Mouse (Mus musculus): Measurements from ENCODE around the gene Pmvk. TPM values are rescaled to one million over a fixed set of nuclear protein-coding genes. Genes with fewer than 3 reads are reported as not detected.

The Pmvk gene
- polyA plus RNA-seq, 1 experiment: 52.1 TPM

DNA sequence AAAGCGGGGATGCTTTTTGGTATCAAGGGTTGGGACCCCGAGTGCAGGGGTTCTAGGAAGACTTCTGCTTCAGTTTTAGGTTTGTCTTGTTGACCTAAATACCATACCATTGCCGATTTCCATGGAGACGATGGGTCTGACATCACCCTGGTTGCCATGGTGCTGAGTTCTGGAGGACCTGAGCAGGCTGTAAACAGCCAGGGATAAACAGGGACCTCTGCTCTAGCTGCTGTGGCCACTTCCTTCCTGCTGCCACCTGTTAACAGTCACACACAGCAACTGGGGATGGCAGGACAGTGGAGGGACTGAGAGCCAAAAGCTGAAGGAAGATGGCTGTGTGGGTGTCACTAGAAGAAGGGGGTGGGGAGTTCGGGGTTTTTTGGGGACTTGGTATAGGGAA is 17.1 kb upstream of the Pmvk start:
- TF ChIP-seq POLR2A (IDR thresholded peaks at IDR 0.05; ENCODE audit: borderline replicate concordance, extremely low read depth, low read depth, low read length): peak; percentile 8; the same call in 1 of the 2 replicates
- TF ChIP-seq CTCF (IDR thresholded peaks at IDR 0.05; ENCODE audit: insufficient read depth, low read length): no peak
- peak overlapping the region; percentile 50 for H3K4me3 ChIP-seq (replicated peaks; ENCODE audit: extremely low read depth, low read depth, low read length)
- H3K4me1 ChIP-seq (ENCODE audit: control insufficient read depth, insufficient read depth, low read length): peaks cover 4% of the 10 kb centered on the region
- DNase-seq: peak; percentile 29
- WGBS: 16% methylated on average over 5 of the region's 5 CpGs

DNA sequence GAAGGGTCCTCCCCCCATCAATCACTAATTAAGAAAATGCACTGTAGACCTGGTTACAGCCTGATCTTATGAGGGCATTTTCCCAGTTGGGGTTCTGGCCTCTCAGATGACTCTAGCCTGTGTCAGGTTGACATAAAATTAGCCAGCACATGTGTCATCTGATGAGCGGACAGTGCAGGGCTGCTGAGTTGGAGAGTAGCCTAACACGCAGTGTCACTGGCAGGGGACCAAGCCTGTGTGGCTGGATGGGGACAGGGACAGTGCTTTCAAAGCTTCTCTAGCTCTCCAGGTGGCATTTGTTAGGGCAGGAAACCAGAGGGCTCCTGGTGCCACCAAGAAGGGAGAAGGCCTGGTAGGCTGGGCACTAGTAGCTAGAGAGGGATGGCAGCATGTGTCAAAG is 13.7 kb upstream of the Pmvk start:
- no peak for DNase-seq
- Histone ChIP-seq H3K4me1 (ENCODE audit: control insufficient read depth, insufficient read depth, low read length) (peaks cover 4% of the 10 kb centered on the region), H3K4me3 (replicated peaks; ENCODE audit: extremely low read depth, low read depth, low read length) (no peak overlapping the region)
- TF ChIP-seq CTCF (IDR thresholded peaks at IDR 0.05; ENCODE audit: insufficient read depth, low read length) (no peak), POLR2A (IDR thresholded peaks at IDR 0.05; ENCODE audit: borderline replicate concordance, extremely low read depth, low read depth, low read length) (no peak)
- 82% methylated on average over 2 of the region's 2 CpGs for WGBS

DNA sequence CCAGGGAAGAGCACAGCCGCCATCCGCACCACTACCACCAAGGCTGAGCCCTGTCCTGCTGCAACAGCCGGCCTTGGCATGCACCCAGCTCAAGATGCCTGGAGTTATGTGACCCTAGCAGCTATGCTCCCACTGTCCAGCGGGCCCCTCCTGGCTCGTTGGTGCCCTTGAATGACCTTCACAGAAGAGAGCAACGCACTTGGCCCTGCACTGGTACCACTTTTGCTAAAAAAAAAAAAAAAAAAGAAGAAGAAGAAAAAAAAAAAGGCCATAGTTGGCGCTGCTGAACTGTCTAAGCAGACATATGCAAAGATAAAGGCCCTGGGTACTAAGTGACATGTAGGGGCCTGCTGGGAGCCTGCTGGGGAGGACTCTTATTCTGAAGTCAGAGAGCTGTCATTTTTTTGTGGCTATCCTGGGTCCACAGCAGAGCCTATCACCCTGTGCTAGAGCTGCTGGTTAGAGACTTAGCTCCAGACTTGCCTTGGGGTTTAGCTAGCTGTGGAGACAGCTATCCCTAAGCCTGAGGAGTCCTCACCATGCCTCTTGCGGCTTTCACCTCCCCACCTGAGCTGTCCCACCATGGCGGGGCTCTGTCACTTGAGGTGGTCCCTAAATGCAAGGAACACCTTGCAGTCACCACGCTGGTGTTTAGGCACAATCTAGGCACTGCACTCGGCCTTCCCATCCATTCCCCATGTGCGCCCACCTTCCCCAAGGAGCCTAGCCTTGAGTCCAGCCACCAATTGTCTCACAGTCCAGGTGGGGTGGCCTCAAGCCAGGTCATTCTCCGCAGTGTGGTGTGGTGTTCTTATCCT is 5.4 kb upstream of the Pmvk start:
- Histone ChIP-seq H3K4me1 (ENCODE audit: control insufficient read depth, insufficient read depth, low read length) (peaks cover 3% of the 10 kb centered on the region; the same call in 1 of the 2 replicates), H3K4me3 (replicated peaks; ENCODE audit: extremely low read depth, low read depth, low read length) (no peak overlapping the region)
- 44% methylated on average over 13 of the region's 13 CpGs for WGBS
- no peak for TF ChIP-seq POLR2A (IDR thresholded peaks at IDR 0.05; ENCODE audit: borderline replicate concordance, extremely low read depth, low read depth, low read length)
- TF ChIP-seq CTCF (IDR thresholded peaks at IDR 0.05; ENCODE audit: insufficient read depth, low read length): no peak
- no peak for DNase-seq

DNA sequence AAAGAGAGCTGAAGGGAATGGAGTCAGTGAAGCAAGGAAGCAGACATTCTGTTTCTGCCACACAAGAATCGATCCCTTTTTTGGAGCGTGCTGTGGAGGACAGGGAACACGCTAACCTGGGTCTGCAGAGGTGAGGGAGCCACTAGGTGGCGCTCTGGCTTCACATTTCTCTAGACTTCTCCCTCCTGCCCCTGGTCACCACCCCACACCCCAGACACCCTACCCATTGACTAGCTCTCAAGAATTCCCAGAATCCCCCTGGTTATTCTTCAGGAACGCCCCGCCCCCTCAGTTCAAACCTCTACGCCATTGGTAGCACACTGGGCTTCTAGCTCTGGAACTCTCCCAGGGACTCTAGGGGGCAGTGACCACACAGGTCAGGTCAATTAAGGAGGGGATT is 4.8 kb upstream of the Pmvk start:
- peak; percentile 76 for DNase-seq
- TF ChIP-seq POLR2A (IDR thresholded peaks at IDR 0.05; ENCODE audit: borderline replicate concordance, extremely low read depth, low read depth, low read length) (no peak; the same call in 1 of the 2 replicates), CTCF (IDR thresholded peaks at IDR 0.05; ENCODE audit: insufficient read depth, low read length) (peak; percentile 89)
- WGBS: 41% methylated on average over 7 of the region's 7 CpGs
- Histone ChIP-seq H3K4me3 (replicated peaks; ENCODE audit: extremely low read depth, low read depth, low read length) (no peak overlapping the region), H3K4me1 (ENCODE audit: control insufficient read depth, insufficient read depth, low read length) (peaks cover 3% of the 10 kb centered on the region; the same call in 1 of the 2 replicates)

DNA sequence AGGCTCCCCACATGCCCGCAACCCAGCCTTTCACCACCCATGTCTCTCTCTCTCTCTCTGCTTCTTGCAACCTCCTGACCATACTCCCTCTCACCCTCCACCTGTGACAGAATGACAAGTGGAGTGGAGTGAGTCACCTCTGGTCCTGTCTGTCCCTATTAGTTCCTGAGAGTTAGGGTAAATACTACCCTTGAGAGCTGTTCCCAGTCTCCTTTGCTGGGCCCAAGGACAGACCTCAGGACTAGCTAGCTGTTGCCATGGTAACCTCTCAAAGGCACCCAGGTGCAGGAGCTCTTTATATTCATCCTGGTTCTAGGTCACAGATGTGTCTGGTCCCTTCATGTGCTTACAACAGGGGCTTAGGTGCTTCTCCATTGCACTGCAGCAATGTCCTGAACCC is 2.4 kb upstream of the Pmvk start:
- Histone ChIP-seq H3K4me3 (replicated peaks; ENCODE audit: extremely low read depth, low read depth, low read length) (no peak overlapping the region), H3K4me1 (ENCODE audit: control insufficient read depth, insufficient read depth, low read length) (peaks cover 4% of the 10 kb centered on the region; the same call in 1 of the 2 replicates)
- no peak for TF ChIP-seq POLR2A (IDR thresholded peaks at IDR 0.05; ENCODE audit: borderline replicate concordance, extremely low read depth, low read depth, low read length)
- no peak for TF ChIP-seq CTCF (IDR thresholded peaks at IDR 0.05; ENCODE audit: insufficient read depth, low read length)
- WGBS: 95% methylated on average over 1 of the region's 1 CpGs
- DNase-seq: peak; percentile 28

DNA sequence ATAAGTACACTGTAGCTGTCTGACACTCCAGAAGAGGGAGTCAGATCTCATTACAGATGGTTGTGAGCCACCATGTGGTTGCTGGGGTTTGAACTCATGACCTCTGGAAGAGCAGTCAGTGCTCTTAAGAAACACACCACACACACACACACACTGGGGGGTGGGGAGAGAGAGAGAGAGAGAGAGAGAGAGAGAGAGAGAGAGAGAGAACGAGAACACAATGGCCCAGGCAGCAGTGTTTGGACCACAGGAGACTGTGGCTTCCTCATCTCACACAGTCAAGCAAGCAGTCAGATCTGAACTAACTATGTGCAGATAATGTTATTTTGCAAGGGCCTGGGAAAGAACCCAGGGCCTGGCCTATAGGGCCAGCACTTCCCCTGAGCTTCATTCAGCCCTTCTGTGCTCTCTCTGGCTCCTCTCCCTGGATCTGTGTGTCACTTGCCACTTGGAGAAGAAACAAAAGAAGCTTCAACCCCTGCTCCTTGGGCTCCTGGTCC is 1.5 kb downstream of the Pmvk start:
- Histone ChIP-seq H3K4me1 (ENCODE audit: control insufficient read depth, insufficient read depth, low read length) (0 out of 2 replicates have a peak, but pooled peaks cover 5% of the 10 kb centered on the region), H3K4me3 (replicated peaks; ENCODE audit: extremely low read depth, low read depth, low read length) (no peak overlapping the region)
- no peak for TF ChIP-seq POLR2A (IDR thresholded peaks at IDR 0.05; ENCODE audit: borderline replicate concordance, extremely low read depth, low read depth, low read length)
- no peak for TF ChIP-seq CTCF (IDR thresholded peaks at IDR 0.05; ENCODE audit: insufficient read depth, low read length)
- no peak for DNase-seq
- 57% methylated on average over 1 of the region's 1 CpGs for WGBS

DNA sequence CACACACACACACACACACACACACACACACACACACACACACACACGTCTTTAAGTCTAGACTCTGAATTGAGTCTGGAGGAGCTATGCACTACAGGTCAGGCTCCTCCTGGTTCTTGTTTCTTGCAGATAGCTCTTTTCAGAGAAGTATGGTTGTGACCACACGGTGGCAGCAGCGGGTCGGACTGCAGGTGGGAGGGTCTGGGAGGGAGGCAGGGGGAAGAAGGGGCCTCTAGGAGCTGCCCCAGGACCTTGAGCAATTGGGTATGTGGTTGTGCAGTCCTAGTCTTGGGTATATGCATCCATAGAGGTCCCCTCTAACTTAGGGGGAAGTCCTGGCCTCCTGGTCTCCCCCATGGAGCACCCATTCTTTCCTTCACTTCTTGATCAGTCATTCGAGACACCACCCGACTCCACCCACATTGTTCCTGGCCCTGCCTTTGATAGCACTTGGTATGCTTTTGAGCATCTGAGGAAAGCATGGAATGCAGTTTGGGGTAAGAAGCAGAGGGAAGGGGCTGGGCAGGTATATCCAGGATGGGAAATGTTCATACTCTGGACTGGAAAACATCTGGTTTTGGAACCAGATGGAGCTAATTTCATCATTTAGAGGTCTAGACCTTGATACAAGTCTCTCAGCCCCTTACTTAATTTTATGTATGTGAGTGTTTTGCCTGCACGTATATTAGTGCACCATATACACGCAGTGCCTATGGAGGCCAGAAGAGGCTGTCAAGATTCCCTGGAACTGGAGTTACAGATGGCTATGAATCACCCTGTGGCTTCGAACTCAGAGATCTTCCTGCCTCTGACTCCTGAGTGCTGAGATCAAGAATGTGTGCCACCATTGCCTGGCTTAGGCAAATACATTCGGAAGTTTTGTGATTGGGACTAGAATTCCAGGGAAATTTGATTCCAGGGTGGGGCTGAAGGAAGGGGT is 2.7 kb downstream of the Pmvk start:
- 35% methylated on average over 10 of the region's 10 CpGs for WGBS
- Histone ChIP-seq H3K4me3 (replicated peaks; ENCODE audit: extremely low read depth, low read depth, low read length) (no peak overlapping the region), H3K4me1 (ENCODE audit: control insufficient read depth, insufficient read depth, low read length) (0 out of 2 replicates have a peak, but pooled peaks cover 5% of the 10 kb centered on the region)
- peak; percentile 65 for TF ChIP-seq CTCF (IDR thresholded peaks at IDR 0.05; ENCODE audit: insufficient read depth, low read length)
- TF ChIP-seq POLR2A (IDR thresholded peaks at IDR 0.05; ENCODE audit: borderline replicate concordance, extremely low read depth, low read depth, low read length): no peak
- peak; percentile 76 for DNase-seq

DNA sequence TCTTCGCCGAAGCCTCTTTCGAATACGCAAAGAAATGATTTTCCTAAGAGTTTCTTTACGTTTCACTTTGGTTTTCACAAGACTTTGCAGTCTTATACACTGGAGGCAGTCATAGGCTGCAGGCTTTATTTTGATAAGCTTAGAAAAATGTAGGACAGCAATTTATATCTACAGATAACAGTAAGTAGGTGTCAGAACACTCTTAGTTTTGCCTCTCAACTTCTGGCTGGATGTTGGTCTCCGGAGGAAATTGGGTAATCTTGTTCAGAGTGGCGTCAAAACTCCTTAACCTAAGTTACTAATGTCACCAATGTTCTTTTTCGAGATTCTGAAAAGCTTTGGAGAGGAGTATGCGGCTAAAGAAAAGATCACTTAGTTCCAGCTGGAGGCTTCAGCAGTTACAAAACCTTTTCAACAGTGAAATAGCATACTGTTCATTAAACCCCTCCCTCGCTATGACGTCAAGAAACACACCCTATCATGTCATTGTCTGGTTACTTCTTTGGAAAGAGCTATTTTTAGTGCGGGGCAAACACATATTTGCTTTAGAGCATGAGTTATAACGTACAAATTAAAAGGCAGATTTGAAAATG is 4.1 kb downstream of the Pmvk start:
- peak overlapping the region; percentile 25 for H3K4me3 ChIP-seq (replicated peaks; ENCODE audit: extremely low read depth, low read depth, low read length)
- no peak for DNase-seq
- H3K4me1 ChIP-seq (ENCODE audit: control insufficient read depth, insufficient read depth, low read length): 0 out of 2 replicates have a peak, but pooled peaks cover 5% of the 10 kb centered on the region
- TF ChIP-seq CTCF (IDR thresholded peaks at IDR 0.05; ENCODE audit: insufficient read depth, low read length): no peak
- TF ChIP-seq POLR2A (IDR thresholded peaks at IDR 0.05; ENCODE audit: borderline replicate concordance, extremely low read depth, low read depth, low read length): no peak
- WGBS: 28% methylated on average over 13 of the region's 13 CpGs

Measured in lung, adult 2 months (tissue).